Mouse (Mus musculus) liver, adult 2 months (tissue): ENCODE measurements around the gene Bbx.

Source experiments
- CTCF ChIP-seq: fragments of 200-500 bp; IDR thresholded peaks from 2 replicates; pipeline ENCODE4 v1.5.1; 2011; ENCODE audit warnings: low read depth, low read length, control low read depth
- POLR2A ChIP-seq: fragments of 200-500 bp; IDR thresholded peaks from 2 replicates; pipeline ENCODE4 v1.6.1; 2011; ENCODE audit warnings: low read length, control low read depth; ENCODE audit not compliant: insufficient read depth; ENCODE audit errors: extremely low read depth

- TF ChIP-seq CTCF (no peak), POLR2A (no peak)
These were observed 221.0 kb downstream of the Bbx start for GRCm38 (mm10) chr16:50211231-50211630.
